Mouse (Mus musculus) spleen, adult 12 weeks (tissue): ENCODE data around the gene Tfe3.
A peak's percentile ranks its signal among the peaks of the same experiment; 100 is the strongest.
"Not testable (repeated sequence)": the region's sequence is repeated elsewhere in the genome, so short reads cannot be mapped to it uniquely, and the experiment has no call there.

Experiments
- DNase-seq: peaks from one replicate; pipeline ENCODE4 v3.0.0; 2022; ENCODE audit warnings: low spot score

Tfe3 gene

DNA sequence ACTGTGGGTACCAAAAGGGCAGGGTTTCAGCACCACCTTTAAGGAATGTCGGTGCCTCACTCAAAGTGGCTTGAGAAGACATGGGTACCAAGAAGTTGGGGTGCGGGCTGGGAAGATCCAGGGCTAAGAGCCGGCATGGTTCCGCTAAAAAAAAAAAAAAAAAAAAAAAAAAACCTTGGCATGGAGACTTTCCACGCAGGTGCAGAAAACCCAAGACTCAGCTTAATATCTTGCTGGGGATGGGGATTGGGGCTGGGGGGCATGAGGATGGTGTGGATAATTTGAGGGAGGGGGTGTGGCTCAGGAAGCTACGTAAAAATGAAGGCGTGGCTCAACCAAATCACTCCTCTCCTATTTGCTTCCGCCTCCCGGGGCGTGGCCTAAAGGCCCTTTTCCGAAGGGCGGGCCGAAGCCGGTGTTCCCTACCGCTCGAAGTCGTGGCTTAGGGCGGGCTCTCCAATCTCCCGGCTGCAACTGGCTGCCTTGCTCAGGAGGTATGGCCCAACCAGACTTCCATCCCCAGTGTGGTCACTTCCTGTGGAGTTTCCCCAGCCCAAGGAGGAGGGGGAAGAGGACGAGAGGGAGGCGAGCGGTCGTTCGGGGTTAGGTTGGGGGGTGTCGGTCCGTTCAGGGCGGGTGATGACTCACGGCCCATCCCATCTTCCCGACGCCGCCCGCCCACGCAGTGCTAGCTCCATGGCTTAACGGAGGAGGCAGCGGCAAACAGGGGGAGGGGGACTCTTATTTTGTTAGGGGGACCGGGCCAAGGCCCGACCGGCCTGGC lies at the start of gene Tfe3:
TSS of gene Tfe3 (plus strand) at position 424 of the 784 bp plus-strand sequence.
- DNase-seq, result peak; percentile 80

DNA sequence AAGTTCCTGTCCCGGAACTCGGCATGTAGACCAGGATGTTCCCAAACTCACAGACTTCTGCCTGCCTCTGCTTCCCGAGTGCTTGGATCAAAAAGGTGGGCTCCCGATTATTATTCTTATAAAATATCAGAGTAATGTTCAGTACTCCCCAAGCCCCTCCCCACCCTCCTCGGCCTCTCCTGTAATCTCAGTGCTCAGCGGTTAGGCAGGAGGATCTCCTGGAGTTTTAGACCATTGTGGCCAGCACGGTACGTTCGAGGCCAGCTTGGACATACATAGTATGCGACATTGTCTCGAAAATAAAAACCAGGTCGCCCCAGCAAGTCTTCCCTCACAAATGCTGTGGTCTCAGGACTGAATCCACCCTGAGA lies 48.6 kb upstream of the Tfe3 start:
- DNase-seq, result not testable (repeated sequence)

DNA sequence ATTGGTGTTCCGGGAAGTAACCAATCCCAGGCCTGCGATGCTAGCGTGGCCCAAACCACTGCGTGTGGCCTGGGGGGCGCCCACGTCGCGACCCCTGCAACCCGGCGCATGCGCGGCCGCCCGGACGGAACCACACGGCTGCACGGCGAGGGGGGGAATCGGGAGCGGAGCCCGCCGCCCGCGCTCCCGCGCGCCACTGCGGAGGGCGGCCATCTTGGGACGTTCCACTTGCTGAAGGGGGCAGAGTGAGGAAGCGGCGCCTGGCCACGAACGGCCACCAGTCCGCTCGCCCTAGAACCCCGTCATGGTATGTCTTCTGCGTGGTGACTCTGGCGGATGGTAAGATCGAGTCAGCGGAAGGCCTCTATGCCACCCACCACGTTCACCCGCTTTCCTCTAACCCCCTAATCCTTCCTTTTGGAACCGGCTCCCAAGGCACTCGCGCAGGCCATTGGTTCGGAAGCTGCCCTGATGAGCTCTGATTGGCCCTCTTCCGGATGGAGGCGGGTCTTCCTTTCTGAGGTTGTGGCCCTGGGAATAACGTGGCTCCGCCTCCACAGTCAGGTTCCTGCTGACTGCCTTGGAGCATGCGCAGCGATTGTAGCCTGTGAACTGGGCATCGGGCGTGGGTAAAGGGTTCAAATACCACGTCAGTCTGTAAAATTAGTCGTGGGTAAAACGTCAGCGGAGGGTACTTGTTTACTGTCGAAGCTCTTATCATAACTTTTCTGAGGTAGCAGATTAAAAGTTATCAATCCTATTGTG lies 48.0 kb upstream of the Tfe3 start, which contains the start of gene Wdr45:
TSS of gene Wdr45 (plus strand) at position 199 of the 765 bp plus-strand sequence.
- DNase-seq, result peak; percentile 84

DNA sequence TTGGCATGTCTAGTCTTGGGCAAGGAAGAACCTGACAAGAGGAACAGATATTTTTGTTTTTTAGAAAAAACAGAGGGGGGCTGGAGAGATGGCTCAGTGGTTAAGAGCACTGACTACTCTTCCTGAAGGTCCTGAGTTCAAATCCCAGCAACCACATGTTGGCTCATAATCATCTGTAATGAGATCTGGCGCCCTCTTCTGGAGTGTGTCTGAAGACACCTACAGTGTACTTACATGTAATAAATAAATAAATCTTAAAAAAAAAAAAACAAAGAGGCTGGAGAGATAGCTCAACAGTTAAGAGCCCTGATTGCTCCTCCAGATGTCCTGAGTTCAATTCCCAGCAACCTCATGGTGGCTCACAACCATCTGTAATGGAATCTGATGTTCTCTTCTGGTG lies 46.3 kb upstream of the Tfe3 start:
- DNase-seq, result not testable (repeated sequence)

- peak; percentile 76 for DNase-seq
Observed at GRCm38 (mm10) chrX:7721514-7722281, 40.7 kb upstream of the Tfe3 start, which contains the start of gene Gm45208. Gm45208 (plus strand) TSS chrX:7722245.

DNA sequence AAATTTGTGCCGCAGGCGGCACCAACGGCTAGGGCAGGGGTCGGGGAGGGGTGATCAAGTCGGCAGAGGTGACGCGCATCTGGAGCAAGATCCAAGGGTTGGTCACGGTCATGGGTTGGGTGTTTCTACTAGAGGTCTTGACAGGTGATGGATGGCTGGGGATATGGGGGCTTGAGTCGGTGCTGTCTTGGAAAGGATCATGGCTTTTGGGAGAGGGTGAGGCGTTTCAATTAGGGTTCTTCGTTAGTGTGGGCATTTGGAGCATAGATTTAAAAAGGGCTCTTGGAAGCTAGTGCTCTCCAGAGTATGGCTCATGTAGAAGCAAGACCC lies 40.1 kb upstream of the Tfe3 start:
- no peak for DNase-seq

DNA sequence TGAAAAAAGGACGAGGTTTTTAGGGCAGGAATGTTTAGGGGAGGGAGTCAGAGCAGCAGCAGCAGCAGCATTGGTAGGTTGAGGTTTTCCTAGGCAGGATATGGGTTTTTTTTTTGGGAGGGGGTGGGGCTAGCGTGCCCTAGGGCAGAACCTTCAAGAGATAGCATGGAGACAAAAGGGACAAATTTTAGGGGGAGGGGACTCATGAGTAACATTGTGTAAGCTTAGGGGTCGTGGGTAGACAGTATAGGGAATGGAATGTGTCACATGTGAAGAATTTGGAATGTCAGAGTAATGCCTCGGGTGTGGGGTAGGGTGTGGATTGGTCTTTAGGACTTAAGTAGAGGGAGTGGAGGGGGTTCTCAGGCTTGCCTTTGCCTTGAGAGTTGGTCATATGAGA lies 39.7 kb upstream of the Tfe3 start:
- DNase-seq, result no peak

DNA sequence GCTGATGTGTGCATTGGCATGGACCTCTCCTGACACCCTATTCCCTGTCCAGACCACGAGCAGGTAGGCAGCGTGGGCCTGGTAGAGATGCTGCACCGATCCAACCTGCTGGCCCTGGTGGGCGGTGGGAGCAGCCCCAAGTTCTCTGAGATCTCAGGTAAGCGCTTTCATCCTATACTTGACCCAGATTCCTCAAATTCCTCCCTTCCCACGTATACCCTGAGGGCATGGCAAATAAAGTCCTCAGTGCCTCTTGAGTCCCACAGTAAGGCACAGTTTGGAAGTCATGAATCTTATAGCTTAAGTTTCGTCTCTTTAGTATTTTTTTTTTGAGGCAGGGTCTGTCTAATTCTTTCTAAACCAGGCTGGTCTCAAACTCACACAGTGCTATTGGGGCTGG lies 38.2 kb upstream of the Tfe3 start:
- no peak for DNase-seq

DNA sequence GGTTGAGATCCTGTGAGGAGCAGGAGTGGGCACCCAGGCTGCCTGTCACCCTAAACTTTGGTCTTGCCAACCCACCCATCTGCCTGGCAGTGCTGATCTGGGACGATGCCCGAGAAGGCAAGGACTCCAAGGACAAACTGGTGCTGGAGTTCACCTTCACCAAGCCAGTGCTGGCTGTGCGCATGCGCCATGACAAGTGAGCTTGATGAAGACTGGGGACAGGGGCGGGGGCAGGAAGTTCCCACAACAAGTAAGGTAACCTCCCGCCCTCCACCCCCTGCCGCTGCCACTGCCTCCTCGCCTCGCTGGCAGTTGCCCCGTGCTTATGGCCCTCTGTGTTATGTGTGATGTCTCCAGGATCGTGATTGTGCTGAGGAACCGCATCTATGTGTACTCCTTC lies 36.5 kb upstream of the Tfe3 start:
- no peak for DNase-seq

GRCm38 (mm10) chrX:7727176-7727575 lies 35.2 kb upstream of the Tfe3 start:
- no peak for DNase-seq

GRCm38 (mm10) chrX:7728215-7728921 lies 34.0 kb upstream of the Tfe3 start, which contains the start of gene Praf2:
Praf2 (plus strand) TSS chrX:7728439.
- peak; percentile 44 for DNase-seq

DNA sequence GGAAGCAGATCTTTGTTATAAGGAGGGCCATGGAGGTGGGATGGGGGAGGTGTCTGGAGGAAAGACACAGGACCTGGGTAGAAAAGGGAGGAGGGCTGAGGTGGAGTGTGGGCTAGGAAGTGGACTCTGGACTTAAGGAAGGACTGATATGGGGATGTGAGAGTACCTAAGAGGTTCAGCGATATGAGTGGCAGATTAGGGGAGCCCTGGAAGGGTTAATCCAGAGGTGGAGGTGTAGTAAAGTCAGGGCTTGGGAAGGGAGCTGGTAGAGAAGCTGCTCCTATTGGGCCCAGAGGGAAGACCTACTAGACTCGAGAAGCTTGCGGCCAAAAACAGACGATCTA lies 33.5 kb upstream of the Tfe3 start:
- no peak for DNase-seq

DNA sequence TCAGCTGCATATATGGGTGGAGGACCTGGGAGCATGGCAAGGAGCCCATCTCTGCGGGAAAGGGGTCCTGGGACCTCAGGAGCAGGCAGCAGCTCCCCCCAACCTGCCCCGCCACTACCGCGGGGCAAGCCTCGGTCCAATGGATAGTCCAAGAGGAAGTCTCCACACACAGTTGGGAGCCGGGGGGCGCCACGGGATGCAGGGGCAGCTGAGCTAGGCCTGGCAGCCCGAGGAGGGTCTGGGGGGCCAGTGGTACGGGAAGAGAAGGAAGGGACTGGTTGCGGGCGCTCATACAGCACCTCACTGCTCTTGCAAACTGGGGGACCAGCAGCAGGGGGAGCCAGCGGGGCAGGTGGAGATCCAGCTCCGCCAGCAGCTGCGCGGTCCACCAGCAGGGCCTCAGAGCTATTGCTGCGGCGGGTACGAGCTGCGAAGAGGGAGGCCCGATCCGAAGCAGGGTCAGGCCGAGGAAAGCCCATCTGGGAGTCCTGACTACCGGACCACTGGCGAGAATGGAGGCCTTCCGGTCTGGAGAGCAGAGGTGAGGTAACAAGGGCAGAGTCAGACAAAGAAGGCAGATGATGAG lies 28.7 kb upstream of the Tfe3 start:
- peak; percentile 66 for DNase-seq

DNA sequence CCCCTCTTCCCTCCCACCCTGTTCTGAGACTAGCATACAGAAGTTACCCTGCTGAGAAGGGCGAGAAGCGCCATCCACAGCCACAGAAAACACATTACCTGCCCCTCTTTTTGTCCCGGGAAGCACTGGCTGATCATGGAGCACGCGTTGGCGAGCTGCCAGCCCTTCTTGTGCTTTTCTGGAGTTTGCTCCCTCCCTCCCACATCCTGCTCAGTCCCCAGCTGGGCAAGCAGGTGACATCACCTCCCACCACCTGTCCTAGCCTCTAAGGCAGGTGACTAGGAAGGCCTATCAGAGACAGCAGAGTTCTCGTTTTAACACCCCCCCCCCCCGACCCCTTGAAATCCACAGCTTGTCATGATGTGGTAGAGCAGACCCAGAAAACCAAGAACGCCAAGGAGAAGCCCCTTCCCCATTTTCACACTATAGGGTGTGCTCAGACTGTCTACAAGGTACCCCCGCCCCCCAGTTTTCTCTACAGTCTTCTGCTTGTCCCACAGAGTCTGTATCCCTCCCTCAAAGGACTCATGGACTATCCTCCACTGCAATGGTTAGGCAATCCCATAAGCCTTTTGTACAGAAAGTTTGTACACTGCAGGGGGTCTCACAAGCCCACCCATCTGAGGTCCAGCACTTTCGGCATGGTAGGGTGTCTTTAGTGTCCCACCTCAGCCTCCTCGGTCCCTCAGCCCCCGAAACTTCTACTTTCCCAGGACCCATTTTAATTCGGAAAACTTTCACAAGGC lies 22.9 kb upstream of the Tfe3 start:
- no peak for DNase-seq

DNA sequence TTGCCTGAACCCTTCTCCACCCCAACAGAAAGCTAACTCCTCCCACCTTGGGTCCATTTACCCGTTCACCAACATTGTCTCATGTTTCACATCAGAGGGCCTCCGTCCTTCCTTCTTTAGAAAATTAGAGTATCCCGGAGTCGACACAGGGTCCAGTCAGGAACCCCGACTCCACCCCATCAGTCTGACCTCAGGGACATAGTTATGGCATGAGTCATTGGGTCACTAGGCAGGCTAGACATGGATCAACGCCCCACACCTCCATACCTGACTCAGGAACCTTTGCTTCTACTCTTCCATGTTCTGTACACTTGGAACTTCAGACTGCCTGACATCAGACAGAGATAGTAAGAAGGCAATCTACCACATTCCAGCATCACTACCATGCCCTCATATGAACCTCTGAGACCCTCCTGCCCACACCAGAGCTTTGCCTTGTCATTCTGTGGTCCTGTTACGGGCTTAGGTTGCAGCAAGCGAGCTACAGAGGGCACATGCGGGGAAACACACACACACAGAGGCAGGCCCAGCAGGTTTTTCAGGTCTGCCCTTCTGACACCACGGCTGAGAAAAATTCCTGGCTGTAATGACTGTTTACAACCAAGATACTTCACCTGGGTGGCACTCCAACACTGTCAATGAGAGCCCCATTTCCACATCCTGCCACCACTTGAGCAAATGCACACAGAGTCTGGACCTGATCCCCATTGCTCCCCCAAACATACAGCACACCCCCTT lies 22.1 kb upstream of the Tfe3 start:
- no peak for DNase-seq

- DNase-seq, result no peak
Observed at GRCm38 (mm10) chrX:7741103-7741502, 21.3 kb upstream of the Tfe3 start.

DNA sequence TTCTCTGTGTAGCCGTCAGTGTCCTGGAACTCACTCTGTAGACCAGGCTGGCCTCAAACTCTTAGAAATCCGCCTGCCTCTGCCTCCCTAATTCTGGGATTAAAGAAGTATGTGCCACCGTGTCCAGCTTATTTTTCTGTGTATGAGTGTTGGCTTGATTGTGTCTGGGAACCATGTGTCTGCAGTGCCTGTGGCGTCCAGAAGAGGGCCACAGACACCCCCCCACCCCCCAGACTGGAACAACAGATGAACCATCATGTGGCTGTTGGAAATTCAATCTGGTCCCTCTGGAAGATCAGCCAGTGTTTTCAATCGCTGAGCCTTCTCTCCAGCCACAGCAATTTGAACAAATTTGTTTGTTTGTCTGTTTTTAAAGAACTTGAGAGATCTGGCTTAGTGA lies 18.9 kb upstream of the Tfe3 start:
- no peak for DNase-seq

DNA sequence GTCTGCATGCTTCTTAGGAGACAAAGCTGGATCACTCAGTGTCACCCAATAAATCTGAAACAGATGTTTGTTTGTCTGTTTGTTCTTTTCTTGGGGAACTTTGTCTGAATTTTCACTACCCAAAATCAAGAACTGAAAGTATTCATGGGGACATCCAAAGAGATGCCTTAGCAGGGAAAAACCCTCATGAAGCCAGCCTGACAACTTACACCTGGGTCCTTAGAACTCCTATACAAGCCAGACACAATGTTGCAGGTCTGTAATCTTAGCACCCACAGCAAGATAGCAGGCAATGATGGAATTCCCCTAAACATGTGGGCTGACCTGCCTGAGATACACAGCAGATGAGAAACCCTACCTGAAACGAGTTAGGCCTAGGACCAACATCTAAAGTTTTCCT lies 17.4 kb upstream of the Tfe3 start:
- no peak for DNase-seq

- DNase-seq, result no peak
Observed at GRCm38 (mm10) chrX:7745429-7745828, 16.9 kb upstream of the Tfe3 start.

DNA sequence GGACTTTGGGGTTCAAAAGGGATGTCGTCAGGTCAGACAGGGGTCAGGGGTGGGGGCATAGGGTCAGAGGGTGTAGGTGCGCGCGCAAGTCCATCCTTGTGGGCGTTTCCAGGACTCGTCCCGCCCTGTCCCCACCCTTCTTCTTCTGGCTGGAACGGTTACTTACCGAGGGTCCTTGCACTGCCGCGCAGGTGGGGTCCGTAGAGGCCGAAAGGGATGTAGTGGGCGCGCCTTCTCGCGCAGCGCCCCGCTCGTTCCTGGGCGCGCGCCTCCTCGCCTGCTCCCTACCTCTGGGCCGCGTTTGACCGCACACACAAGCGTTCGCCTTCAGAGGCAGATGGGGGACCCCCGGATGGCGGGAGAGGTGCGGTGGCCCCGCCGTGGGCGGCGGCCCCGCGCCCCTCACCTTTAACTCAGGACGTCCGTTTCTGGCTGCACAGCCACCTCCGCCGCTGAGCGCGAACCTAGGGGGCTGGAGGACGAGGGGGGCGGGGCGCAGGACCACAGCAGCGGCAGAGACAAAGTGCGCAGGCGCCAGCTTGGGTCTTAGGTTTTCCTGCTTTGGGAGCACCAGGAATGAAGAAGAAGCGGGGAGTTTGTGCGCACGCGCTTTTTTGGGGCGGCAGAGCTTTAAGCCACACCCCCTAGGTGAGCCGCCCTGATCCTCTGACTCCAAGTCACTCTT lies 11.8 kb upstream of the Tfe3 start, which contains the start of gene Ccdc120:
TSS of gene Ccdc120 (minus strand) at position 474 of the 685 bp plus-strand sequence.
- no peak for DNase-seq
